Mouse (Mus musculus) C2C12 (cell line): Measurements from ENCODE around the gene Gm35315.

Experiments
- CEBPB ChIP-seq: IDR thresholded peaks from one replicate; pipeline ENCODE4 v1.6.1; 2011; ENCODE audit warnings: low read depth, mild to moderate bottlenecking, control low read depth, moderate library complexity
- CTCF ChIP-seq: IDR thresholded peaks from one replicate; pipeline ENCODE4 v1.5.1; 2011; ENCODE audit not compliant: control insufficient read depth, insufficient read depth, insufficient read length
- MAX ChIP-seq: IDR thresholded peaks from one replicate; pipeline ENCODE4 v1.6.1; 2011; ENCODE audit warnings: mild to moderate bottlenecking, control low read depth
- MYOD1 ChIP-seq: IDR thresholded peaks from one replicate; pipeline ENCODE4 v1.6.1; 2011; ENCODE audit warnings: low read depth; ENCODE audit not compliant: control insufficient read depth, insufficient read length
- USF1 ChIP-seq: IDR thresholded peaks from one replicate; pipeline ENCODE4 v1.6.1; 2011; ENCODE audit warnings: low read depth, mild to moderate bottlenecking, control low read depth, moderate library complexity

GRCm38 (mm10) chr5:110100921-110101631 is 6.9 kb upstream of the Gm35315 start:
- TF ChIP-seq CTCF (no peak), USF1 (no peak), MAX (no peak), CEBPB (no peak), MYOD1 (peak; percentile 22)
